Mouse (Mus musculus) midbrain, embryonic 14.5 days (tissue): ENCODE measurements at regions not wholly inside any gene's neighbourhood (a gene's known extent, or its start where the extent isn't known, plus 50 kb on each side); places are given as distances from the start of the nearest gene placed in this dataset.

Experiments
- ATAC-seq: fragments of 200-750 bp; cut with Nextera tagmentation; 2 replicates; pipeline ENCODE4 v1.8.0; 2017; ENCODE audit warnings: moderate number of reproducible peaks, moderate library complexity; ENCODE audit not compliant: low FRiP score, low TSS enrichment
- DNase-seq: peaks from one replicate; pipeline ENCODE4 v3.0.0-alpha.2; 2015
- H3K27ac ChIP-seq: fragments of 300-500 bp; sonication (generic); replicated peaks from 2 replicates; pipeline ENCODE4 v1.5.1; 2014; ENCODE audit warnings: mild to moderate bottlenecking, low read depth, low read length, moderate library complexity
- H3K27me3 ChIP-seq: fragments of 300-500 bp; sonication (generic); 2 replicates; pipeline ENCODE4 v1.6.1; 2014; ENCODE audit warnings: low read length, control low read depth, mixed read lengths; ENCODE audit not compliant: control insufficient read depth, insufficient read depth
- H3K36me3 ChIP-seq: fragments of 300-500 bp; sonication (generic); 2 replicates; pipeline ENCODE4 v1.6.1; 2014; ENCODE audit warnings: low read length, control low read depth; ENCODE audit not compliant: control insufficient read depth, insufficient read depth
- H3K4me1 ChIP-seq: fragments of 300-500 bp; sonication (generic); 2 replicates; pipeline ENCODE4 v1.6.1; 2014; ENCODE audit warnings: mild to moderate bottlenecking, antibody characterized with exemption, low read length, control low read depth; ENCODE audit not compliant: control insufficient read depth, insufficient read depth
- H3K4me2 ChIP-seq: fragments of 300-500 bp; sonication (generic); 2 replicates; pipeline ENCODE4 v1.6.1; 2014; ENCODE audit warnings: mild to moderate bottlenecking, low read length, moderate library complexity
- H3K4me3 ChIP-seq: fragments of 300-500 bp; sonication (generic); replicated peaks from 2 replicates; pipeline ENCODE4 v1.5.1; 2014; ENCODE audit warnings: low read depth, low read length
- H3K9ac ChIP-seq: fragments of 300-500 bp; sonication (generic); replicated peaks from 2 replicates; pipeline ENCODE4 v1.6.1; 2014; ENCODE audit warnings: mild to moderate bottlenecking, low read length, moderate library complexity
- H3K9me3 ChIP-seq: fragments of 300-500 bp; sonication (generic); 2 replicates; pipeline ENCODE4 v1.6.1; 2016; ENCODE audit warnings: low read length, control low read depth, mixed read lengths; ENCODE audit not compliant: control insufficient read depth
- WGBS: fragments of 180-500 bp; shearing (Covaris S2); extraction: QIAGEN DNeasy Blood & Tissue Kit; methylation state at CpG from one replicate; pipeline ENCODE4 v1.1.7; 2014; 5-methylcytosine and 5-hydroxymethylcytosine counted together

DNA sequence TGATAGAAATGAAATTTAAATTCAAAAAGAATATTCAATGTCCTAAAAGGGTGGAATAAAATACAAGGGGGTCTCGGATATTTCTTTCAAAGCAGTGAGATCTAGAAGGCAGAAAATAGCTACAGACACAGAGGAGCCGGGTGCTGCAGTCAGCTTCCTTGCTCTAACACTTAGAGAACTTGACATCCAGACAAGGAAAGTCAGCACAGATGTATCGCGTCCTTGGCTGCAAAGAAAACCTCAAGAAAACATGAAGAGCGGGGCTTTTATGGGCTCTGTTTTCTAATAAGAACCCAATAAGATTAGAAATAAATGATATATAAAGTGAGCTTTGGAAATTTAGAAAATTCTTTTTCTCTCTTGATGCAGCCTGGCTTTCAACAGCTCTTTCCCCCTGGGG is 53.1 kb upstream of the Glis3 start:
- ATAC-seq (no peak), DNase-seq (no peak)
- Histone ChIP-seq H3K27ac (no peak overlapping the region), H3K4me2 (no peak overlapping the region), H3K4me1 (no peaks in the 10 kb centered on the region), H3K27me3 (no peaks in the 10 kb centered on the region), H3K9me3 (no peaks in the 10 kb centered on the region), H3K36me3 (no peaks in the 10 kb centered on the region), H3K9ac (no peak overlapping the region), H3K4me3 (no peak overlapping the region)
- 85% methylated on average over 5 of the region's 5 CpGs for WGBS

DNA sequence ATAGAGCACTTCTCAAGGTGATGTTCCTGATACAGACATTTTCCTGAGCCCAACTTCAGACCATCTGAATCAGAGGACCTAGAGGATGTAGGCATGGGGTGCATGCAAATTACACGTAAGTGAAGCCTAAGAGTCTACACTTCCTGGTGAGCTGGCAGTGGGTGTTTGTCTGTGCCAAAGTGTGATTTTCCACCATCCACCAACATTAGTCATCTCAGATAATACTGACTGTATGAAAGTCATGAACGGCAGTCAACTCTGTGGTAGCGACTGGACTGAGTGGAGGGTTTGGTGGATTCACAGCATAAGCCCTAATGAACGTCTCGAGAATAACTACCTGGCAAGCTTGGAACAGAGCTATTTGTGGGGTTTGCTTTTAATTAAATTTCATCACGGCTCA is 53.9 kb upstream of the Glis3 start:
- no peaks in the 10 kb centered on the region for H3K36me3 ChIP-seq
- ATAC-seq, result no peak
- no peak overlapping the region for H3K4me2 ChIP-seq
- H3K27me3 ChIP-seq, result no peaks in the 10 kb centered on the region
- no peak overlapping the region for H3K9ac ChIP-seq
- H3K27ac ChIP-seq, result no peak overlapping the region
- DNase-seq, result no peak
- H3K4me3 ChIP-seq, result no peak overlapping the region
- no peaks in the 10 kb centered on the region for H3K4me1 ChIP-seq
- no peaks in the 10 kb centered on the region for H3K9me3 ChIP-seq
- 88% methylated on average over 6 of the region's 6 CpGs for WGBS

DNA sequence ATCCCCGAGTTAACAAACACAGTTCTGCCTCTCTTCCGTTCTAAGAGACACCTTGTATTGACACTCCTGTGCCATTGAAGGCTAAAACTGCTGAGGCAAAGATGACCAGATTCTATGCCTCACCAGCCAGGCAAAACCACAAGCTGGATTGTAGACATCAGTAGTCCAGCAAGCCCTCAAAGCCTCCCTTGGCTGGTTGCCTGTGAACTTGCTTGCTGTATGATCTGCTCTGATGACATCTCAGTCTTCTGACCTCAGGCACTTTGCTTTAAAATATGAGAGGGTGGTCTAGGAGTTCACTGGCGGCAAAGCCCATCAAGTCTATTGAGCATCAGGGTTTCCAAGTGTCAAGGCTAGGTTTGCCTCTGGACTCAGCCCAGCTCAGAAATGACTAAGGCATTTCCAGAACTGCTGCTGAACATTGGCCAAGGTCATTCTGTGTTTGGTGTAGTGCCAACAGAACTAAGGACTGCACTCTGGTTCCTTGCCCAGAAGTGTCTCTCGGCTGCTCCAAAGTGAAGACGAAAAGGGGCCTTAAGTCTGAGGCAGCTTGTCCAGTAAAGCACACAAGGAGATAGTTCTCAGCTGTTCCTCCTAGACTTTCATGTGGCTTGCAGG is 63.4 kb upstream of the Glis3 start:
- DNase-seq, result no peak
- H3K36me3 ChIP-seq, result no peaks in the 10 kb centered on the region
- no peak overlapping the region for H3K4me2 ChIP-seq
- H3K27ac ChIP-seq, result no peak overlapping the region
- no peak overlapping the region for H3K9ac ChIP-seq
- no peaks in the 10 kb centered on the region for H3K4me1 ChIP-seq
- H3K27me3 ChIP-seq, result no peaks in the 10 kb centered on the region
- no peak for ATAC-seq
- no peaks in the 10 kb centered on the region for H3K9me3 ChIP-seq
- no peak overlapping the region for H3K4me3 ChIP-seq
- 91% methylated on average over 5 of the region's 5 CpGs for WGBS

DNA sequence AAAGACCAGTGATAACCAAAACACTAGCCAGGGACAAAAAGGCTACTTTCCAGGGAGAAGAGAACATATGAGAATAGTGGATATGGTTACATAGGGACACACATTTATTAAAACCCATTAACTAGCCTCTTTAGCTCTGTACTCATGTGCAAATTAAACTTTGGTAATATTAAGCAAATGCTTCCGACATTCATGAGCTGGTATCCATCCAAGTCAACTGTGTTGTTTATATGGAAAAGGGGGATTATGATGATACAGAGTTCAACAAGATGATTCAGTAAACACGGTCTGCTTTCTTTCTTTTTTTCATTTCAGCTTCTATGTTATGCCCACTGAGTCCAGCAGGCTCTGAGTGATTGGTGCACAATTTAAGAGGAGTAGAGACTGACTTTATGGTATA is 65.2 kb upstream of the Glis3 start:
- no peaks in the 10 kb centered on the region for H3K36me3 ChIP-seq
- H3K4me3 ChIP-seq, result no peak overlapping the region
- no peaks in the 10 kb centered on the region for H3K4me1 ChIP-seq
- H3K9ac ChIP-seq, result no peak overlapping the region
- no peak for DNase-seq
- ATAC-seq, result no peak
- no peaks in the 10 kb centered on the region for H3K27me3 ChIP-seq
- H3K27ac ChIP-seq, result no peak overlapping the region
- H3K4me2 ChIP-seq, result no peak overlapping the region
- WGBS, result 90% methylated on average over 2 of the region's 2 CpGs
- H3K9me3 ChIP-seq, result no peaks in the 10 kb centered on the region

DNA sequence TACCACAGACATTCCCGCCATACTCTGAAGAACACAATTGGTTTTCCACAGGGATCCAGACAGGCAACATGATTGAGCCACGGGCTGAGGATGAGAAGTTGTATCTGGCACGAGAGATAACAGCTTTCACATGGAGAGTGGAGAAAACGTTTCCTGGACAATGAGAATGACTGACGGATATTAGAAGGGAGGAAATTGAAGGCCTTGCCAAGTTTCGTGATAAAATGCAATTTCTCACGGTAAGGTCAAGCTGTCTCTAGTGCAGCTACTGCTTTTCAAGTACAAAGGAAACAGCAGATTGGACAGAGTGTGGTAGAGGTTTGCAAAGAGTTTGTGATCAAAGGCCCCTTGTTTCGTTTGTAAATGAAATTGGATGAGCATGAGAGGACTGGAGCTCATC is 65.7 kb upstream of the Glis3 start:
- no peaks in the 10 kb centered on the region for H3K36me3 ChIP-seq
- no peaks in the 10 kb centered on the region for H3K9me3 ChIP-seq
- H3K9ac ChIP-seq, result no peak overlapping the region
- DNase-seq, result peak; percentile 40
- H3K27me3 ChIP-seq, result no peaks in the 10 kb centered on the region
- no peak for ATAC-seq
- 54% methylated on average over 8 of the region's 8 CpGs for WGBS
- H3K27ac ChIP-seq, result no peak overlapping the region
- no peaks in the 10 kb centered on the region for H3K4me1 ChIP-seq
- no peak overlapping the region for H3K4me2 ChIP-seq
- no peak overlapping the region for H3K4me3 ChIP-seq

- no peak overlapping the region for H3K27ac ChIP-seq
- H3K27me3 ChIP-seq, result no peaks in the 10 kb centered on the region
- ATAC-seq (no peak), DNase-seq (no peak)
- no peaks in the 10 kb centered on the region for H3K9me3 ChIP-seq
- 94% methylated on average over 8 of the region's 8 CpGs for WGBS
- no peaks in the 10 kb centered on the region for H3K4me1 ChIP-seq
- no peaks in the 10 kb centered on the region for H3K36me3 ChIP-seq
- no peak overlapping the region for H3K4me2 ChIP-seq
- no peak overlapping the region for H3K9ac ChIP-seq
- no peak overlapping the region for H3K4me3 ChIP-seq
Measured at GRCm38 (mm10) chr19:28751091-28751490, 71.2 kb upstream of the Glis3 start.

GRCm38 (mm10) chr19:28758854-28759253 is 76.0 kb upstream of the Slc1a1 start:
- Histone ChIP-seq H3K4me3 (no peak overlapping the region), H3K4me1 (no peaks in the 10 kb centered on the region), H3K27ac (no peak overlapping the region), H3K27me3 (no peaks in the 10 kb centered on the region), H3K36me3 (no peaks in the 10 kb centered on the region), H3K9me3 (no peaks in the 10 kb centered on the region), H3K4me2 (no peak overlapping the region), H3K9ac (no peak overlapping the region)
- DNase-seq (peak; percentile 76), ATAC-seq (no peak)
- WGBS, result 35% methylated on average over 7 of the region's 7 CpGs

- Histone ChIP-seq H3K36me3 (no peaks in the 10 kb centered on the region), H3K4me2 (no peak overlapping the region), H3K9me3 (no peaks in the 10 kb centered on the region), H3K4me1 (no peaks in the 10 kb centered on the region), H3K4me3 (no peak overlapping the region), H3K27ac (no peak overlapping the region), H3K9ac (no peak overlapping the region), H3K27me3 (no peaks in the 10 kb centered on the region)
- 85% methylated on average over 11 of the region's 11 CpGs for WGBS
- DNase-seq, result no peak
- ATAC-seq, result no peak
Measured at GRCm38 (mm10) chr19:28764795-28765360, 70.0 kb upstream of the Slc1a1 start.

- Histone ChIP-seq H3K9ac (no peak overlapping the region), H3K27me3 (no peaks in the 10 kb centered on the region), H3K4me1 (no peaks in the 10 kb centered on the region), H3K4me2 (no peak overlapping the region), H3K27ac (no peak overlapping the region), H3K9me3 (no peaks in the 10 kb centered on the region), H3K36me3 (no peaks in the 10 kb centered on the region), H3K4me3 (no peak overlapping the region)
- 40% methylated on average over 5 of the region's 5 CpGs for WGBS
- ATAC-seq, result no peak
- peak; percentile 87 for DNase-seq
Measured at GRCm38 (mm10) chr19:28768218-28768617, 66.6 kb upstream of the Slc1a1 start.
